Mouse (Mus musculus): ENCODE measurements around the gene Rb1. TPM values are rescaled to one million over a fixed set of nuclear protein-coding genes. Genes with fewer than 3 reads are reported as not detected.

Gene Rb1
- polyA plus RNA-seq, 1 experiment from 2014 or later: 15.1 TPM

- Histone ChIP-seq H3K4me2 (replicated peaks; ENCODE audit: low read depth) (no peak overlapping the region), H3K9ac (ENCODE audit: low read depth, low read length) (no peak overlapping the region), H3K4me3 (ENCODE audit: low read depth, low read length) (no peak overlapping the region), H3K4me1 (replicated peaks; ENCODE audit: control insufficient read depth, insufficient read depth, low read length) (0 out of 2 replicates have a peak, but pooled peaks cover 4% of the 10 kb centered on the region), H3K9me3 (ENCODE audit: control insufficient read depth) (no peaks in the 10 kb centered on the region), H3K36me3 (ENCODE audit: control insufficient read depth, insufficient read depth) (peaks cover 28% of the 10 kb centered on the region), H3K27ac (ENCODE audit: low read depth, low read length) (no peak overlapping the region), H3K27me3 (replicated peaks; ENCODE audit: control insufficient read depth, insufficient read depth, low read length) (no peaks in the 10 kb centered on the region)
- WGBS: 82% methylated on average over 13 of the region's 13 CpGs
- TF ChIP-seq CTCF (IDR thresholded peaks at IDR 0.05; ENCODE audit: low read depth): no peak
- ATAC-seq: peak; percentile 74
These were observed 155.4 kb downstream of the Rb1 start for GRCm38 (mm10) chr14:73169926-73170844.

- Histone ChIP-seq H3K27ac (ENCODE audit: low read depth, low read length) (no peak overlapping the region), H3K4me1 (replicated peaks; ENCODE audit: control insufficient read depth, insufficient read depth, low read length) (no peaks in the 10 kb centered on the region), H3K4me2 (replicated peaks; ENCODE audit: low read depth) (no peak overlapping the region), H3K27me3 (replicated peaks; ENCODE audit: control insufficient read depth, insufficient read depth, low read length) (no peaks in the 10 kb centered on the region), H3K9me3 (ENCODE audit: control insufficient read depth) (no peaks in the 10 kb centered on the region), H3K9ac (ENCODE audit: low read depth, low read length) (no peak overlapping the region), H3K4me3 (ENCODE audit: low read depth, low read length) (no peak overlapping the region), H3K36me3 (ENCODE audit: control insufficient read depth, insufficient read depth) (peaks cover 31% of the 10 kb centered on the region)
- TF ChIP-seq CTCF (IDR thresholded peaks at IDR 0.05; ENCODE audit: low read depth): no peak
- WGBS: 87% methylated on average over 6 of the region's 6 CpGs
- no peak for ATAC-seq
These were observed 157.0 kb downstream of the Rb1 start for GRCm38 (mm10) chr14:73168605-73169004.

- Histone ChIP-seq H3K27me3 (replicated peaks; ENCODE audit: control insufficient read depth, insufficient read depth, low read length) (no peaks in the 10 kb centered on the region), H3K4me2 (replicated peaks; ENCODE audit: low read depth) (no peak overlapping the region), H3K9me3 (ENCODE audit: control insufficient read depth) (no peaks in the 10 kb centered on the region), H3K4me1 (replicated peaks; ENCODE audit: control insufficient read depth, insufficient read depth, low read length) (no peaks in the 10 kb centered on the region), H3K4me3 (ENCODE audit: low read depth, low read length) (no peak overlapping the region), H3K27ac (ENCODE audit: low read depth, low read length) (no peak overlapping the region), H3K36me3 (ENCODE audit: control insufficient read depth, insufficient read depth) (peaks cover 46% of the 10 kb centered on the region), H3K9ac (ENCODE audit: low read depth, low read length) (no peak overlapping the region)
- 94% methylated on average over 6 of the region's 6 CpGs for WGBS
- no peak for ATAC-seq
- TF ChIP-seq CTCF (IDR thresholded peaks at IDR 0.05; ENCODE audit: low read depth): no peak
These were observed 160.5 kb downstream of the Rb1 start for GRCm38 (mm10) chr14:73165136-73165535.

GRCm38 (mm10) chr14:73163363-73163998, 162.1 kb downstream of the Rb1 start:
- Histone ChIP-seq H3K9ac (ENCODE audit: low read depth, low read length) (no peak overlapping the region), H3K4me2 (replicated peaks; ENCODE audit: low read depth) (no peak overlapping the region), H3K9me3 (ENCODE audit: control insufficient read depth) (no peaks in the 10 kb centered on the region), H3K27me3 (replicated peaks; ENCODE audit: control insufficient read depth, insufficient read depth, low read length) (no peaks in the 10 kb centered on the region), H3K36me3 (ENCODE audit: control insufficient read depth, insufficient read depth) (peaks cover 52% of the 10 kb centered on the region), H3K4me1 (replicated peaks; ENCODE audit: control insufficient read depth, insufficient read depth, low read length) (no peaks in the 10 kb centered on the region), H3K4me3 (ENCODE audit: low read depth, low read length) (no peak overlapping the region), H3K27ac (ENCODE audit: low read depth, low read length) (no peak overlapping the region)
- TF ChIP-seq CTCF (IDR thresholded peaks at IDR 0.05; ENCODE audit: low read depth): no peak
- 90% methylated on average over 10 of the region's 10 CpGs for whole genome bisulfite sequencing
- ATAC-seq: no peak

DNA sequence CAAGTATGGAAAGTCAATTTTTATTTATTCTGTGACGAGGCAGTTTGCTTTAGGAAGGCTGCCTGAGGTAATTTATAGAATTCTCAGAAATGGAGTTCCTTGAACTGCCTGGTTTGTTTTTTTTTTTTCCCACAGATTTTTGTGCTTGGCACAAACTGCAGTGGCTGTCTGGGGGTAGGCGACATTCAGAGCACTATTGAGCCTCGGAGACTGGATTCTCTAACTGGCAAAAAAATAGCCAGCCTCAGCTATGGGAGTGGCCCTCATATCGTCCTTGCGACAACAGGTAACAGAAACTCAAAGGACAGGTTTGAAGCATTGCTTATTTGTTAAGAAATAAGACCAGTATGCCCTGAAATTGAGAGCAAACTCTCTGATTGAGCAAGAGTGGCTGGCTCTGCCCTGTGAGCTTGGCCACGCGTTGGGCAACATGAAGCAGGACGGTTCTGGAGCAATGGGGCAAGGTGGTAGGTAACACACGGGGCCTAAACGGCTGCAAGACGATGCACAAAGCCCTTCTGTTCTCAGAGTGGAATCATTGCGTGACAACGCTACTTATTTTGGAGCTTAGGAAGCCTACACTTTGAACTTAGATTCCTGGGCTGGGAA, 163.3 kb downstream of the Rb1 start:
- Histone ChIP-seq H3K9ac (ENCODE audit: low read depth, low read length) (no peak overlapping the region), H3K4me3 (ENCODE audit: low read depth, low read length) (no peak overlapping the region), H3K4me1 (replicated peaks; ENCODE audit: control insufficient read depth, insufficient read depth, low read length) (no peaks in the 10 kb centered on the region), H3K36me3 (ENCODE audit: control insufficient read depth, insufficient read depth) (peaks cover 49% of the 10 kb centered on the region), H3K9me3 (ENCODE audit: control insufficient read depth) (no peaks in the 10 kb centered on the region), H3K27ac (ENCODE audit: low read depth, low read length) (no peak overlapping the region), H3K4me2 (replicated peaks; ENCODE audit: low read depth) (no peak overlapping the region), H3K27me3 (replicated peaks; ENCODE audit: control insufficient read depth, insufficient read depth, low read length) (no peaks in the 10 kb centered on the region)
- WGBS: 91% methylated on average over 13 of the region's 13 CpGs
- ATAC-seq: no peak
- TF ChIP-seq CTCF (IDR thresholded peaks at IDR 0.05; ENCODE audit: low read depth): no peak

DNA sequence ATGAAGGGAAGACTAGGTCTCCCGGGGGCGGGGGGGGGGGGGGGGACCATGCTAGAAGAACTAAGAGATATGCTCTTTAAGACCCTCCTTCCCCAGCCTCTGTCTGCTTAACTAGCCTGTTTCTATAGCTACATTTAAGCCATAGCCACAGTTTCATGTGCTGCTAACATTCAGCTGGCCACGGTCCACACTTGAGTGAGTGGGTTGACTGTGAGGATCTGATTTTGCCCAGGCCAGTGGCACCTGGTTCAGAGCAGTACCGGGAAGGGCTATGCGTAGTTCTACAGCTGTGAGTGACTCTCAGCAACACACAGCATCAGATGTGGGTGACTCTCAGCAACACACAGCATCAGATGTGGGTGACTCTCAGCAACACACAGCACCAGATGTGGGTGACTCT, 164.3 kb downstream of the Rb1 start:
- Histone ChIP-seq H3K36me3 (ENCODE audit: control insufficient read depth, insufficient read depth) (peaks cover 42% of the 10 kb centered on the region), H3K27ac (ENCODE audit: low read depth, low read length) (no peak overlapping the region), H3K27me3 (replicated peaks; ENCODE audit: control insufficient read depth, insufficient read depth, low read length) (no peaks in the 10 kb centered on the region), H3K4me2 (replicated peaks; ENCODE audit: low read depth) (no peak overlapping the region), H3K4me3 (ENCODE audit: low read depth, low read length) (no peak overlapping the region), H3K9ac (ENCODE audit: low read depth, low read length) (no peak overlapping the region), H3K4me1 (replicated peaks; ENCODE audit: control insufficient read depth, insufficient read depth, low read length) (no peaks in the 10 kb centered on the region), H3K9me3 (ENCODE audit: control insufficient read depth) (no peaks in the 10 kb centered on the region)
- 95% methylated on average over 5 of the region's 5 CpGs for WGBS
- no peak for ATAC-seq
- no peak for TF ChIP-seq CTCF (IDR thresholded peaks at IDR 0.05; ENCODE audit: low read depth)
